Mouse (Mus musculus): ENCODE results near the gene Epb41. TPM values are rescaled to one million over a fixed set of nuclear protein-coding genes. Genes with fewer than 3 reads are reported as not detected.

Epb41 gene
- polyA plus RNA-seq, 1 experiment from 2014 or later, result 139 TPM

DNA sequence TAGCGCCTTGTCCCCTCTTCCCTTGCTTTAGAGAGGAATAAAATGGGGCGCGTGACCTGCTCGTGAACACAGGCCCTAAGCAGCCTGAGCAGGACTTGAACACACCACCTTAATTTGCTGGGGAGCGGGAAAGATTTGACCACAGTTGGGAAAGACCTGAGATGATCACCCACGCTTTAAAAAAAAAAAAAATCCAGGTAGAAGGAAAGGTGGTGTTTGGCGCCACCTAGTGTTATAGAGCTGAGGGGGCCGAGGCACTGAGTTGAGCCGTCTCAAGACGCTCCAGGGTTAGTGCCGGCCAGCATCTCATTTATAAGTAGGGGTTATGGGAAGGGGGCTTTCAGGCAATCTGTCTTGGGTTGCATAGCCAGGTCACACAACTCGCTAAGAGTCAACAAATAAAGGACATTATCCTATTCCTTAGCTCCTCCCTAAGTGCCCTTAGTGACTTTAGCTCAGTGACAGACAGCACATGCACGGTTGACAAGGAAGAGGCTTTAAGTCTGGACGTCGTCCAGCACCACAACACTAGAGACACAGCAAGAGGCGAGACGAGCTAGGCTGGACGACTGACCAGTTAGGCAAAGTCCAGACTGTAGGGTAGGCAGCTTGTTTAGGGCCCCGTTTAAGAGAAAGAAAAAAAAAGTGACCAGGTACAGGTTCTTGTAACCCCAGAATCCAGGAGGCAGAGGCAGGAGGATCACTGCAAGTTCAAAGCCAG, 4.6 kb upstream of the Epb41 start:
- Histone ChIP-seq H3K4me1 (ENCODE audit: control insufficient read depth, insufficient read depth, low read length) (peaks cover 2% of the 10 kb centered on the region), H3K4me3 (ENCODE audit: low read depth, low read length) (no peak overlapping the region), H3K36me3 (replicated peaks; ENCODE audit: control insufficient read depth, insufficient read depth, low read depth, low read length) (no peaks in the 10 kb centered on the region), H3K9me3 (replicated peaks; ENCODE audit: control insufficient read depth, low read length) (no peaks in the 10 kb centered on the region), H3K27me3 (ENCODE audit: control insufficient read depth, insufficient read depth, low read length) (no peaks in the 10 kb centered on the region), H3K4me2 (ENCODE audit: low read depth, low read length) (no peak overlapping the region; the same call in 1 of the 2 replicates), H3K27ac (replicated peaks; ENCODE audit: low read depth, low read length) (no peak overlapping the region), H3K9ac (replicated peaks; ENCODE audit: low read length) (no peak overlapping the region)
- DNase-seq (ENCODE audit: low spot score) (peak; percentile 83), ATAC-seq (replicated peaks; ENCODE audit: insufficient number of reproducible peaks, low FRiP score, low TSS enrichment, low read depth) (no peak)
- WGBS, result 19% methylated on average over 19 of the region's 19 CpGs

DNA sequence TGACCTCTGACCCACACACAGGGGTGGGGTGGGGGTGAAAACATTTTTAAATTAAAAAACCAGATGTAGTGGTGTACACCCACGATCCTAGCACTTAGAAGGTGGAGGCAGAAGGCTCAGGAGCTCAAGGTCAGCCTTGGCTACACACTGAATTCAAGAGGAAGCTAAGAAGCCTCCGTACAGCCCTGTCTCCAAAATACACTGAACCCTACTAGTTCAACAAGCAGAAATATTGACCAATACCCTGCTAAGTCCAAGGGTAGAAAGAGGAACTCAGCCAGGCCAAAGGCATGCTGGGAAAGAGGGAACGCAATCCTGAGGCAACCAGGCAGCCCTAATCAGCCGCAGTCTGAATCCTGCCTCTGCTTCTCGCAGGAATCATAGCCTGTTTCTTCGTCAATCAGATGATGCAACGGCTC, 3.2 kb upstream of the Epb41 start:
- Histone ChIP-seq H3K27me3 (ENCODE audit: control insufficient read depth, insufficient read depth, low read length) (no peaks in the 10 kb centered on the region), H3K27ac (replicated peaks; ENCODE audit: low read depth, low read length) (no peak overlapping the region), H3K9ac (replicated peaks; ENCODE audit: low read length) (no peak overlapping the region), H3K4me1 (ENCODE audit: control insufficient read depth, insufficient read depth, low read length) (peaks cover 2% of the 10 kb centered on the region), H3K4me2 (ENCODE audit: low read depth, low read length) (no peak overlapping the region), H3K4me3 (ENCODE audit: low read depth, low read length) (no peak overlapping the region), H3K36me3 (replicated peaks; ENCODE audit: control insufficient read depth, insufficient read depth, low read depth, low read length) (no peaks in the 10 kb centered on the region), H3K9me3 (replicated peaks; ENCODE audit: control insufficient read depth, low read length) (no peaks in the 10 kb centered on the region)
- WGBS, result 59% methylated on average over 7 of the region's 7 CpGs
- DNase-seq (ENCODE audit: low spot score), result no peak
- ATAC-seq (replicated peaks; ENCODE audit: insufficient number of reproducible peaks, low FRiP score, low TSS enrichment, low read depth), result no peak

DNA sequence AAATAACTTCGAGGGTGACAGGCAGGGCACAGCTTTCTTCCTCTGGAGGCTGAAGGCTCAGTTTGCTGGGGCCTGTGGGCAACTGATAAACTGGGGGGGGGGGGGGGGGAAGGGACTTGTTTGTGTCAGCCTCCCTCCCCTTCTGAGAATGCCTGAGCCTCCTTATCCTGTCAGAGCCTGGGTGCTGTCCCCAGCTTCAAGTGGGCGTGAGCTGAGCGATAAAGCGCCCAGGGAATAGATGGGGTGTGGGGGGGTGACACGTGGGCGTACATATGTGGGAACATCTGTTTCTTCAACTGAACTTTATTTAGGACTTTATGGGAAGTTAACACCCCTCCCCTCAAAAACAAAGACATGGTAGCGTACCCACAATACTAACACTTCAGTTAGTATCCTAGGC, 2.3 kb upstream of the Epb41 start:
- no peak overlapping the region for H3K27ac ChIP-seq (replicated peaks; ENCODE audit: low read depth, low read length)
- no peaks in the 10 kb centered on the region for H3K9me3 ChIP-seq (replicated peaks; ENCODE audit: control insufficient read depth, low read length)
- H3K4me2 ChIP-seq (ENCODE audit: low read depth, low read length), result no peak overlapping the region
- peaks cover 2% of the 10 kb centered on the region for H3K4me1 ChIP-seq (ENCODE audit: control insufficient read depth, insufficient read depth, low read length)
- DNase-seq (ENCODE audit: low spot score), result no peak
- no peak overlapping the region for H3K4me3 ChIP-seq (ENCODE audit: low read depth, low read length)
- H3K36me3 ChIP-seq (replicated peaks; ENCODE audit: control insufficient read depth, insufficient read depth, low read depth, low read length), result no peaks in the 10 kb centered on the region
- 75% methylated on average over 7 of the region's 7 CpGs for WGBS
- ATAC-seq (replicated peaks; ENCODE audit: insufficient number of reproducible peaks, low FRiP score, low TSS enrichment, low read depth), result no peak
- no peak overlapping the region for H3K9ac ChIP-seq (replicated peaks; ENCODE audit: low read length)
- H3K27me3 ChIP-seq (ENCODE audit: control insufficient read depth, insufficient read depth, low read length), result no peaks in the 10 kb centered on the region

DNA sequence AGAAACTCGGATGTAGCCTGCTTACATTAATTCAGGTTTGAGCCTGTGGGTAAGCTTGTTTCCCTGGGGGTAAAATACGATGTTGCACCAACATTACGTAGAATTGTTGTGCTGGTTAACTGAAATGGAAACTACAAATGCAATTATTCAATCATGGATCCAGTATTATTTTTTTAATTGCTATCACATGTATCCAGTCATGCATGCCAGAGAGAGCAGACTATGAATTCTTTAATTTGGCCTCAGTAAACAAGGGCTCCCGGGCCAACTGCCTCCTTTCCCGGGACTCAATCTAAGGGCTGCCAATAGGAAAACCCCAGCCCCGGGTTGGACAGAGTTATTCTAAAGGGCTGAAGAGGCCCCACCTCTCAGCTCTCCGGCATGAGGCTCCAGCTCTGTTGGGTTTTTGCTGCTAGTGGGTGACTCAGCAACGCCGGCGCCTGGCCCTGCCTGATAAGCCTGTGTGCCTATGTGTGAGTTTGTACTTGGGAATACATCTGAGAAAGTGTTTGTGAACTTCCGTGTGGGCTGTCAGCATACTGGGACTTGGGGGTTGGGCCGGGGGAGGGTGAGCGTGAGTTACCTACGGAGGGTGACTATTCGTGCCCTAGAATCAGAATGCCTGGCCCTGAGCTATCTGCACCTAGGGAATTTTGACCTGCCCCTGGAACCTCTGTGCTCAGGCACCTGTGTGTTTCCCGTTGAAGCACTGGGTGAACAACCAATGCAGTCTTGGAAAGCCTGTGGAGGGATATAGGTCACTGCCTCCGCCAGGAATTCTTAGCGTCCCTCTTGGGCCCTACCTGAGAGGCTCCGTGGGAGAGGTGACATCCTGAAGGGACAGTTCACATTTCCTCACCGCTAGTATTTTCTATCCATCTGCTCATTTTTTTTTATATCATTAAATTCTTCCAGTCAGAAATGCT, 1.6 kb upstream of the Epb41 start:
- no peak overlapping the region for H3K27ac ChIP-seq (replicated peaks; ENCODE audit: low read depth, low read length)
- H3K36me3 ChIP-seq (replicated peaks; ENCODE audit: control insufficient read depth, insufficient read depth, low read depth, low read length), result no peaks in the 10 kb centered on the region
- ATAC-seq (replicated peaks; ENCODE audit: insufficient number of reproducible peaks, low FRiP score, low TSS enrichment, low read depth) (no peak), DNase-seq (ENCODE audit: low spot score) (peak; percentile 44)
- no peaks in the 10 kb centered on the region for H3K9me3 ChIP-seq (replicated peaks; ENCODE audit: control insufficient read depth, low read length)
- no peaks in the 10 kb centered on the region for H3K27me3 ChIP-seq (ENCODE audit: control insufficient read depth, insufficient read depth, low read length)
- peaks cover 2% of the 10 kb centered on the region for H3K4me1 ChIP-seq (ENCODE audit: control insufficient read depth, insufficient read depth, low read length)
- 21% methylated on average over 20 of the region's 20 CpGs for WGBS
- H3K4me3 ChIP-seq (ENCODE audit: low read depth, low read length), result no peak overlapping the region
- H3K9ac ChIP-seq (replicated peaks; ENCODE audit: low read length), result no peak overlapping the region
- H3K4me2 ChIP-seq (ENCODE audit: low read depth, low read length), result no peak overlapping the region

DNA sequence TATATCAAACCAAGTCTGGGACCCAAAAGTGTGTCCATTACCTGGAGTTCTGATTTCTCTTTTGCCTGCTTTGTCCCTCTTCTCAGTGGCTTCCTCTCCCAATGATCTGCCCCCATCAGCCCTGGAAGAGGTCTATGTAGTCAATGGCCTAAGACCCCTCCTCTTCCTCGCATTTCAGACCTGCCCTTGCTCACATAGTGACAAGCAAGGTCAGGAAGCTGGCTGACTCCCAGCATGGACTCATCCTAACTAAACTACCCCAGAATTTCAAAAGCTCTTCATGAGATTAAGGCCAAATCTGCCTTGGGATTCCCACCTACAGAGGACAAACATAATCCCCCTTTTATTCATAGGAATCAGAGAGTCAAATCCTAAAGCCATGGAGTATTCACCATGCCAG, 675 bp upstream of the Epb41 start:
- H3K27ac ChIP-seq (replicated peaks; ENCODE audit: low read depth, low read length), result no peak overlapping the region
- H3K9me3 ChIP-seq (replicated peaks; ENCODE audit: control insufficient read depth, low read length), result no peaks in the 10 kb centered on the region
- H3K4me3 ChIP-seq (ENCODE audit: low read depth, low read length), result no peak overlapping the region
- H3K36me3 ChIP-seq (replicated peaks; ENCODE audit: control insufficient read depth, insufficient read depth, low read depth, low read length), result no peaks in the 10 kb centered on the region
- peaks cover 2% of the 10 kb centered on the region for H3K4me1 ChIP-seq (ENCODE audit: control insufficient read depth, insufficient read depth, low read length)
- 42% methylated on average over 1 of the region's 1 CpGs for WGBS
- DNase-seq (ENCODE audit: low spot score) (no peak), ATAC-seq (replicated peaks; ENCODE audit: insufficient number of reproducible peaks, low FRiP score, low TSS enrichment, low read depth) (no peak)
- no peaks in the 10 kb centered on the region for H3K27me3 ChIP-seq (ENCODE audit: control insufficient read depth, insufficient read depth, low read length)
- no peak overlapping the region; the same call in 1 of the 2 replicates for H3K4me2 ChIP-seq (ENCODE audit: low read depth, low read length)
- no peak overlapping the region for H3K9ac ChIP-seq (replicated peaks; ENCODE audit: low read length)

DNA sequence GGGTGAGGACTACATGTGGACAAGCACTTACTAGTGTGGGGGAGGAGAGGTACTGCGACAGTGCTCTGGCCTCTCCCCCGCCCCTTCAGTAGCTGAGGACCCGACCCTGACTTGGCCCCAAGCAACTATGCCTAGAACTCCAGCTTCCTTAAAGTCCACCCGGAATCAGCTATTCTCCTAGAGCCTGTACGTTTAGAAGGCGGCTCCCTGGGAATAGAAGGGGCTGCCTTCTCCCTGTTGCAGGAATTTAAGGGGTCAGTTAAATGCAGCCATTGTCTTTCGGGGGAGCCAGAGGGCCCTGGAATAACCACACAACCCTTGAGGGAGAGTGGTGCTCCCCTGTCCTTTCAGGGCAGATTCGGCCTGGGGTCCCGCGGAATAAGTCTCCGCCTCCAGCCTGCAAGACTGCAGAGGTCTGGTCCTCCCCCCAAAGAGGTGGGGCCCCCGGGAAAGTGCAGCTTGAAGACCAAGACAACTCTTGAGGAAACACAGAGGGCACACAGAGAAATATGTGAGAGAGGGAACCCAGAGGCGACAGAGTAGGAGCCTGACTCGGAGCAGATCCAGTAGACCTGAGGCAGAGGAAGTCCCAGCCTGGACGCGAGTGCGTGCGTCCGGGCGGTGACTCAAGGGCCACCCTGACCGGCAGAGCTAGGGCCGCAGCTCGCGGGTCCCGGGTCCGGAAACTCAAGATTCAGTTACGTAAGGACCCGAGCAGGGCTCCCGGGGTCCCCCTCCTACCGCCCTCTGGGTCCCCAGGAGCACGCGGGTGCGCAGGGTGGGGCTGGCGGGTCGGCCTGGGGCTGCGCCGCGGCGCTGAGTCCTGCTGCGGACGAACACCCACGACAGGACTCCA, 816 bp downstream of the Epb41 start, which contains the start of gene Gm10300:
Gene Gm10300 (plus strand): TSS at position 621 of the 856 bp plus-strand sequence.
- no peak within 1 kb of the TSS for H3K27ac ChIP-seq (replicated peaks; ENCODE audit: low read depth, low read length)
- H3K27me3 ChIP-seq (ENCODE audit: control insufficient read depth, insufficient read depth, low read length), result no peaks in the 10 kb centered on the region
- peak; percentile 38 for DNase-seq (ENCODE audit: low spot score)
- peak within 1 kb of the TSS; percentile 99 for H3K4me2 ChIP-seq (ENCODE audit: low read depth, low read length)
- no peaks in the 10 kb centered on the region for H3K36me3 ChIP-seq (replicated peaks; ENCODE audit: control insufficient read depth, insufficient read depth, low read depth, low read length)
- peak; percentile 41 for ATAC-seq (replicated peaks; ENCODE audit: insufficient number of reproducible peaks, low FRiP score, low TSS enrichment, low read depth)
- H3K9me3 ChIP-seq (replicated peaks; ENCODE audit: control insufficient read depth, low read length), result no peaks in the 10 kb centered on the region
- peaks cover under 1% of the 10 kb centered on the region for H3K4me1 ChIP-seq (ENCODE audit: control insufficient read depth, insufficient read depth, low read length)
- WGBS, result 0% methylated on average over 41 of the region's 42 CpGs
- peak within 1 kb of the TSS; percentile 77 for H3K4me3 ChIP-seq (ENCODE audit: low read depth, low read length)
- H3K9ac ChIP-seq (replicated peaks; ENCODE audit: low read length), result peak within 1 kb of the TSS; percentile 72

DNA sequence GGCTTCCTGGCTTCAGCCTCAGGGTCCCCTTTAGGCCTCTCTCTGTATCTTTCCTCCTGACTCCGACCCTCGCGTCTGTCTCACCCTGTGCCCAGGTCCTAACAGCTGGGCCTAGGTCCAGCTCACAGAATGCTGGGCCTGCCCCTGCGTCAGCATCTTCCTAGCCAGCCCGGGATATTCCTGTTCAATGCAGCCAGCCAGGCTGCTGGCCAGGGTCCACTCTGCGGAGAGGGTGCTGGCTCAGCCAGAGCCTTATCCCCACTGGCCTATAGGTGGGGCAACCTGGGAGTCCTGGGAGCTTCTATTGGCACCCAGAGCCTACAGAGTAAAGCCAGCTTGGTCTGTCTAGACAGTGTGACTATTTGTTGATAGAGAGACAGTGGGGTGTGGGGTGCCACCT, 2.2 kb downstream of the Epb41 start:
- no peak overlapping the region for H3K27ac ChIP-seq (replicated peaks; ENCODE audit: low read depth, low read length)
- H3K9me3 ChIP-seq (replicated peaks; ENCODE audit: control insufficient read depth, low read length), result no peaks in the 10 kb centered on the region
- no peaks in the 10 kb centered on the region for H3K36me3 ChIP-seq (replicated peaks; ENCODE audit: control insufficient read depth, insufficient read depth, low read depth, low read length)
- no peak overlapping the region for H3K4me2 ChIP-seq (ENCODE audit: low read depth, low read length)
- ATAC-seq (replicated peaks; ENCODE audit: insufficient number of reproducible peaks, low FRiP score, low TSS enrichment, low read depth) (no peak), DNase-seq (ENCODE audit: low spot score) (no peak)
- 62% methylated on average over 6 of the region's 6 CpGs for WGBS
- H3K4me3 ChIP-seq (ENCODE audit: low read depth, low read length), result no peak overlapping the region
- H3K9ac ChIP-seq (replicated peaks; ENCODE audit: low read length), result no peak overlapping the region
- H3K27me3 ChIP-seq (ENCODE audit: control insufficient read depth, insufficient read depth, low read length), result no peaks in the 10 kb centered on the region
- no peaks in the 10 kb centered on the region; the same call in 1 of the 2 replicates for H3K4me1 ChIP-seq (ENCODE audit: control insufficient read depth, insufficient read depth, low read length)
